ENCODE assay signal across 10 mouse cellular contexts in the genomic region with DNA sequence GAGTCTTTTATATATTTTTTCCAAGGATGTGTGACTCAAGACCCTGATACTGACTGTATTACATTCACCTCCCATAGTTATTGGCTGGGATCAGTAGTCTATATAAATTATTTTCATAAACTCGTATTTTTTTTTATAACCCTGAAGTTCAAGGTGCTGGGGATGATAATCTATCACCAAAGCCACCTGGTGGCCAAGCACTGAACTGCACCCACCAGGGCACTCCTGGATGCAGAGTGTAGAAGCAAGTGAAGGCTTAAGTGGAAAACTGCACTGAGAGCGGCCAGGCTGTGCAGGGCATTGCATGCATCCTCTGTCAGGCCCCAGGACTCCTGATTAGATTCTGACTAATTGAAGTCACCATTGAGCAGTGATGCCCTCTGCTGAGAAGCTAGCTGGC. TPM values are rescaled to one million over a fixed set of nuclear protein-coding genes. Genes with fewer than 3 reads are reported as not detected.
DNase-seq lines count a peak whose midpoint lies in the region; ATAC-seq lines count a peak whose summit lies in the region.
"Had no signal": no experiment of that assay in that cellular context is flagged by ENCODE, and none has a peak within 500 bp of the region (broad histone marks: within the 10 kb centered on the region; RNA-seq: fewer than 3 reads in every experiment).

No protein-coding gene starts in this region.

- WGBS in midbrain, embryonic 15.5 days: 31% methylated on average over 2 of the region's 2 CpGs

- H3K4me3 ChIP-seq in midbrain, embryonic 15.5 days: no peak overlapping the region
- H3K4me3 ChIP-seq: embryonic facial prominence, embryonic 12.5 days; liver, embryonic 15.5 days had no signal

- no peak overlapping the region for H3K4me2 ChIP-seq in midbrain, embryonic 15.5 days
- H3K4me2 ChIP-seq: embryonic facial prominence, embryonic 12.5 days; liver, embryonic 15.5 days had no signal

- intact Hi-C loops in heart, postnatal 10 days (cut with DNase I): loop anchor here (5.0 kb wide), 1 partner anchor 85 kb away; the partner anchor contains the start of genes Hps4 and Srrd
- intact Hi-C loops in left cerebral cortex, postnatal 10 days (cut with DNase I): loop anchor here (2.0 to 5.0 kb wide), 2 partner anchors 85 to 186 kb away; partner anchors contain the start of genes Hps4 and Srrd

- H3K27ac ChIP-seq in midbrain, embryonic 15.5 days: no peak overlapping the region
- H3K27ac ChIP-seq: embryonic facial prominence, embryonic 12.5 days; liver, embryonic 15.5 days had no signal

- H3K9ac ChIP-seq in midbrain, embryonic 15.5 days: no peak overlapping the region
- H3K9ac ChIP-seq: embryonic facial prominence, embryonic 12.5 days; liver, embryonic 15.5 days had no signal

- H3K36me3 ChIP-seq in midbrain, embryonic 15.5 days (replicated peaks): no peaks in the 10 kb centered on the region
- H3K36me3 ChIP-seq: embryonic facial prominence, embryonic 12.5 days; liver, embryonic 15.5 days had no signal

- peak; percentile 56 to 77 for DNase-seq in heart, postnatal 10 days
- DNase-seq in heart, adult 11 months: no peak
- peak; percentile 78 for DNase-seq in MN1 (ENCODE audit: low spot score)
- DNase-seq in cerebellum, adult 8-10 months: peak; percentile 70
- peak; percentile 81 for DNase-seq in gastrocnemius, postnatal 10 days
- DNase-seq in left cerebral cortex, postnatal 10 days (ENCODE audit: extremely low spot score in 1 of 2, low spot score in 2 of 2): peak; percentile 65 to 82
- peak; percentile 89 for DNase-seq in testis, postnatal 10 days (ENCODE audit: low spot score)

- 0 out of 2 replicates have a peak, but pooled peaks cover 4% of the 10 kb centered on the region for H3K4me1 ChIP-seq in midbrain, embryonic 15.5 days
- H3K4me1 ChIP-seq: liver, embryonic 15.5 days had no signal

- no peaks in the 10 kb centered on the region for H3K9me3 ChIP-seq in midbrain, embryonic 15.5 days
- H3K9me3 ChIP-seq: embryonic facial prominence, embryonic 12.5 days; liver, embryonic 15.5 days had no signal

- H3K27me3 ChIP-seq in midbrain, embryonic 15.5 days (replicated peaks): 0 out of 2 replicates have a peak, but pooled peaks cover 8% of the 10 kb centered on the region

- 0 out of 2 replicates have a peak, but pooled peaks have one; percentile 11 for ATAC-seq in midbrain, embryonic 15.5 days (replicated peaks)

RNA-seq across cellular contexts. Expression of gene Gm6588, which starts 21.9 kb away (rescaled TPM):
- not detected for total RNA-seq in heart, postnatal 10 days (2021)
- total RNA-seq in gastrocnemius, postnatal 10 days (2021): not detected
- not detected for total RNA-seq in left cerebral cortex, postnatal 10 days (2021)
- polyA plus RNA-seq in midbrain, embryonic 15.5 days (2015; fragmentation: Nextera tagmentation; extraction: Ambion mirVana): 1.3 and 1.5 TPM in 2 replicates
- polyA plus RNA-seq: embryonic facial prominence, embryonic 12.5 days; liver, embryonic 15.5 days had no signal

RNA-seq across cellular contexts. Expression of gene Asphd2, which starts 32.6 kb away (rescaled TPM):
- 1 to 10 TPM in 1 of 2 experiments, under 1 TPM in 1; 0.57 to 1.1 TPM for total RNA-seq in heart, postnatal 10 days (2021)
- total RNA-seq in gastrocnemius, postnatal 10 days (2021): under 1 TPM; 0.49 to 0.93 TPM
- total RNA-seq in left cerebral cortex, postnatal 10 days (2021): 100 to 1,000 TPM; 154 to 161 TPM
- 124 and 132 TPM in 2 replicates for polyA plus RNA-seq in midbrain, embryonic 15.5 days (2015; fragmentation: Nextera tagmentation; extraction: Ambion mirVana)

Comparison
In these comparisons a context has a peak if more than half of its experiments do, and no peak if none do; other contexts are left out.
1. RNA of gene Asphd2, which starts 32.6 kb away (total RNA-seq): 154 to 161 TPM in left cerebral cortex, postnatal 10 days; 0.57 to 1.1 TPM in heart, postnatal 10 days and 0.49 to 0.93 TPM in gastrocnemius, postnatal 10 days; every median in the first group is over 10 times any median in the second.